Comparison of ENCODE assay signal across 21 mouse cellular contexts in the genomic region with DNA sequence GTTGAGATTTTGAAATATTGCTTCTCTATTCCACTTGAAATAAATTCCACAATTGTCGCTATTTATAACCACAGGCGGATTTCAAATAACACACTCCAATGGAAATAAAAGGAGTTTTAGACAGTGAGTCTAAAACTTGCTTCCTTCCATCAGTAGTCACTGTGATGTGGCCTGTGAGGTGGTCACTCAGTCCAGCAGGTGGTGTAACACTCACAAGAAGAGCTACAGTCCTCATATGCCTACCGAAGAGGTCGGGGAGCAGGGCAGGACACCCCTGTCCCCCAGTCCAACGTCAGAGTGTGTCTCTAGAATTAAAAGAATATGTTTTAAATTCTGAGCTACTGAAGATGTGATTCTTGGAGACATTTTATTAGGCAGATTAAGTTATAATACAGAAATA.
DNase-seq lines count a peak whose midpoint lies in the region; ATAC-seq and TF ChIP-seq lines count a peak whose summit lies in the region.
"Had no signal": no experiment of that assay in that cellular context is flagged by ENCODE, and none has a peak within 500 bp of the region (broad histone marks: within the 10 kb centered on the region; RNA-seq: fewer than 3 reads in every experiment).

No protein-coding gene starts in this region.

- no peaks in the 10 kb centered on the region for H3K79me2 ChIP-seq in heart, adult 2 months (replicated peaks; ENCODE audit: control insufficient read depth, insufficient read depth, low read length)

- no peak for TF ChIP-seq POLR2A in heart, adult 2 months (IDR thresholded peaks at IDR 0.05; ENCODE audit: insufficient read depth, low read depth, low read length)
- no peak for TF ChIP-seq POLR2A in thymus, adult 2 months (IDR thresholded peaks at IDR 0.05; ENCODE audit: control insufficient read depth, extremely low read depth, insufficient read depth, low read length, poor library complexity)

- H3K9me3 ChIP-seq in heart, embryonic 12.5 days (replicated peaks) = no peaks in the 10 kb centered on the region
- H3K9me3 ChIP-seq in liver, postnatal 0 days (ENCODE audit: low read length) = no peaks in the 10 kb centered on the region
- no peaks in the 10 kb centered on the region for H3K9me3 ChIP-seq in midbrain, postnatal 0 days (ENCODE audit: low read length)
- H3K9me3 ChIP-seq in midbrain, embryonic 14.5 days (ENCODE audit: control insufficient read depth, low read length) = no peaks in the 10 kb centered on the region
- H3K9me3 ChIP-seq: embryonic facial prominence, embryonic 12.5 days; lung, embryonic 15.5 days; midbrain, embryonic 10.5 days; neural tube, embryonic 13.5 days had no signal

- no peak for TF ChIP-seq EP300 in heart, adult 2 months (IDR thresholded peaks at IDR 0.05; ENCODE audit: insufficient read depth, low read depth, low read length)
- TF ChIP-seq EP300 in liver, postnatal 0 days (IDR thresholded peaks at IDR 0.05; ENCODE audit: low read depth) = no peak

- WGBS in heart, adult 2 months = 77% methylated on average over 5 of the region's 5 CpGs
- WGBS in heart, embryonic 12.5 days = 78% methylated on average over 5 of the region's 5 CpGs
- WGBS in liver, postnatal 0 days (ENCODE audit: insufficient replicate concordance) = 85% methylated on average over 5 of the region's 5 CpGs
- WGBS in midbrain, postnatal 0 days = 83% methylated on average over 5 of the region's 5 CpGs
- 85% methylated on average over 5 of the region's 5 CpGs for WGBS in midbrain, embryonic 14.5 days
- 95% methylated on average over 5 of the region's 5 CpGs for WGBS in thymus, adult 2 months

- no peak overlapping the region for H3K27ac ChIP-seq in heart, adult 2 months
- no peak overlapping the region for H3K27ac ChIP-seq in heart, embryonic 12.5 days (ENCODE audit: poor library complexity, severe bottlenecking)
- H3K27ac ChIP-seq in liver, postnatal 0 days (ENCODE audit: low read depth) = no peak overlapping the region
- no peak overlapping the region for H3K27ac ChIP-seq in midbrain, postnatal 0 days (ENCODE audit: low read depth, low read length)
- H3K27ac ChIP-seq in midbrain, embryonic 14.5 days (replicated peaks; ENCODE audit: low read depth, low read length) = no peak overlapping the region
- H3K27ac ChIP-seq in thymus, adult 2 months (ENCODE audit: control insufficient read depth, insufficient read depth, low read length) = no peak overlapping the region
- H3K27ac ChIP-seq: embryonic facial prominence, embryonic 12.5 days; hindbrain, embryonic 14.5 days; lung, embryonic 15.5 days; midbrain, embryonic 10.5 days; neural tube, embryonic 13.5 days had no signal

- no peak overlapping the region for H3K9ac ChIP-seq in heart, adult 2 months (ENCODE audit: low read depth, low read length)
- no peak overlapping the region for H3K9ac ChIP-seq in heart, embryonic 12.5 days
- H3K9ac ChIP-seq in liver, postnatal 0 days (replicated peaks) = no peak overlapping the region
- no peak overlapping the region for H3K9ac ChIP-seq in midbrain, postnatal 0 days (replicated peaks; ENCODE audit: low read length, poor library complexity, severe bottlenecking)
- no peak overlapping the region for H3K9ac ChIP-seq in midbrain, embryonic 14.5 days (replicated peaks; ENCODE audit: low read length)
- H3K9ac ChIP-seq: embryonic facial prominence, embryonic 12.5 days; hindbrain, embryonic 14.5 days; lung, embryonic 15.5 days; neural tube, embryonic 13.5 days had no signal

- H3K36me3 ChIP-seq in heart, adult 2 months (ENCODE audit: control insufficient read depth, insufficient read depth, low read length) = no peaks in the 10 kb centered on the region
- no peaks in the 10 kb centered on the region for H3K36me3 ChIP-seq in heart, embryonic 12.5 days
- H3K36me3 ChIP-seq in liver, postnatal 0 days (replicated peaks; ENCODE audit: insufficient read depth, low read length) = no peaks in the 10 kb centered on the region
- H3K36me3 ChIP-seq in midbrain, postnatal 0 days (ENCODE audit: insufficient read depth, low read length) = no peaks in the 10 kb centered on the region
- no peaks in the 10 kb centered on the region for H3K36me3 ChIP-seq in midbrain, embryonic 14.5 days (ENCODE audit: control insufficient read depth, insufficient read depth, low read length)
- no peaks in the 10 kb centered on the region; the same call in 1 of the 2 replicates for H3K36me3 ChIP-seq in thymus, adult 2 months (ENCODE audit: control insufficient read depth, insufficient read depth, low read length)
- H3K36me3 ChIP-seq: embryonic facial prominence, embryonic 12.5 days; lung, embryonic 15.5 days; midbrain, embryonic 10.5 days; neural tube, embryonic 13.5 days had no signal

- DNase-seq in heart, adult 2 months = no peak
- DNase-seq in liver, postnatal 0 days = no peak
- DNase-seq in liver = no peak
- DNase-seq in midbrain, postnatal 0 days (ENCODE audit: low spot score) = peak; percentile 34
- DNase-seq in midbrain, embryonic 14.5 days = no peak
- no peak for DNase-seq in thymus, adult 2 months
- DNase-seq: adrenal gland, postnatal 36 days; cerebellum, adult 9-10 months; gastrocnemius, postnatal 25 days; heart, postnatal 14 days; left cerebral cortex, postnatal 4 days; right cerebral cortex, postnatal 14 days; spleen, adult 18-20 months had no signal

- H3K4me3 ChIP-seq in heart, adult 2 months = no peak overlapping the region
- H3K4me3 ChIP-seq in heart, embryonic 12.5 days = no peak overlapping the region
- no peak overlapping the region for H3K4me3 ChIP-seq in liver, postnatal 0 days (ENCODE audit: low read depth, low read length)
- H3K4me3 ChIP-seq in midbrain, postnatal 0 days (ENCODE audit: low read depth, low read length) = no peak overlapping the region
- no peak overlapping the region for H3K4me3 ChIP-seq in midbrain, embryonic 14.5 days (replicated peaks; ENCODE audit: low read depth, low read length)
- no peak overlapping the region for H3K4me3 ChIP-seq in thymus, adult 2 months (ENCODE audit: control insufficient read depth, insufficient read depth, low read length)
- H3K4me3 ChIP-seq: embryonic facial prominence, embryonic 12.5 days; lung, embryonic 15.5 days; midbrain, embryonic 10.5 days; neural tube, embryonic 13.5 days had no signal

- TF ChIP-seq CTCF in heart, adult 2 months (IDR thresholded peaks at IDR 0.05) = peak; percentile 48
- peak; percentile 17 for TF ChIP-seq CTCF in liver, postnatal 0 days (IDR thresholded peaks at IDR 0.05; ENCODE audit: low read depth)
- peak; percentile 69 for TF ChIP-seq CTCF in midbrain, postnatal 0 days (IDR thresholded peaks at IDR 0.05)
- TF ChIP-seq CTCF in thymus, adult 2 months (IDR thresholded peaks at IDR 0.05; ENCODE audit: borderline replicate concordance, control insufficient read depth, extremely low read depth, insufficient read depth, low read length, poor library complexity) = no peak

- no peak overlapping the region for H3K4me2 ChIP-seq in heart, embryonic 12.5 days
- no peak overlapping the region for H3K4me2 ChIP-seq in liver, postnatal 0 days (ENCODE audit: low read depth, low read length)
- no peak overlapping the region for H3K4me2 ChIP-seq in midbrain, postnatal 0 days (ENCODE audit: low read depth, low read length, poor library complexity, severe bottlenecking)
- H3K4me2 ChIP-seq in midbrain, embryonic 14.5 days (ENCODE audit: low read length) = no peak overlapping the region
- H3K4me2 ChIP-seq: embryonic facial prominence, embryonic 12.5 days; hindbrain, embryonic 14.5 days; lung, embryonic 15.5 days; neural tube, embryonic 13.5 days had no signal

- no peaks in the 10 kb centered on the region for H3K27me3 ChIP-seq in heart, adult 2 months (ENCODE audit: control insufficient read depth, insufficient read depth, low read length)
- no peaks in the 10 kb centered on the region for H3K27me3 ChIP-seq in heart, embryonic 12.5 days (replicated peaks)
- no peaks in the 10 kb centered on the region for H3K27me3 ChIP-seq in liver, postnatal 0 days (ENCODE audit: insufficient read depth, low read length)
- H3K27me3 ChIP-seq in midbrain, postnatal 0 days (ENCODE audit: insufficient read depth, low read length) = no peaks in the 10 kb centered on the region
- no peaks in the 10 kb centered on the region for H3K27me3 ChIP-seq in midbrain, embryonic 14.5 days (ENCODE audit: control insufficient read depth, insufficient read depth, low read length)
- no peaks in the 10 kb centered on the region for H3K27me3 ChIP-seq in thymus, adult 2 months (ENCODE audit: control insufficient read depth, insufficient read depth, low read length)
- H3K27me3 ChIP-seq: embryonic facial prominence, embryonic 12.5 days; lung, embryonic 15.5 days; neural tube, embryonic 13.5 days had no signal

- no peaks in the 10 kb centered on the region for H3K4me1 ChIP-seq in heart, adult 2 months (ENCODE audit: control insufficient read depth, insufficient read depth, low read length)
- no peaks in the 10 kb centered on the region for H3K4me1 ChIP-seq in heart, embryonic 12.5 days (replicated peaks)
- H3K4me1 ChIP-seq in liver, postnatal 0 days (ENCODE audit: insufficient read depth) = no peaks in the 10 kb centered on the region
- no peaks in the 10 kb centered on the region for H3K4me1 ChIP-seq in midbrain, postnatal 0 days (ENCODE audit: insufficient read depth, low read length)
- peaks cover 8% of the 10 kb centered on the region; the same call in 1 of the 2 replicates for H3K4me1 ChIP-seq in midbrain, embryonic 14.5 days (ENCODE audit: control insufficient read depth, insufficient read depth, low read length)
- no peaks in the 10 kb centered on the region for H3K4me1 ChIP-seq in thymus, adult 2 months (replicated peaks; ENCODE audit: control insufficient read depth, insufficient read depth, low read length)
- H3K4me1 ChIP-seq: embryonic facial prominence, embryonic 12.5 days; lung, embryonic 15.5 days had no signal

- no peak for ATAC-seq in heart, embryonic 12.5 days (ENCODE audit: insufficient number of reproducible peaks, low FRiP score)
- no peak for ATAC-seq in liver, postnatal 0 days
- ATAC-seq in midbrain, postnatal 0 days (ENCODE audit: low FRiP score) = no peak
- no peak for ATAC-seq in midbrain, embryonic 14.5 days (ENCODE audit: low FRiP score, low TSS enrichment)
- ATAC-seq: forebrain, embryonic 14.5 days; intestine, embryonic 16.5 days had no signal

- intact Hi-C loops in heart, adult 2 months (cut with DNase I) = no loop called here
